Mouse (Mus musculus): ENCODE results near the gene Olfr1151.

GRCm38 (mm10) chr2:87866192-87866591 is 10.5 kb downstream of the Olfr1151 start, which contains the start of gene Olfr1152:
- no peak for TF ChIP-seq CTCF (IDR thresholded peaks at IDR 0.05; ENCODE audit: low read depth)
- TF ChIP-seq EP300 (IDR thresholded peaks at IDR 0.05; ENCODE audit: low read depth) = no peak

All from liver, embryonic 14.5 days (tissue).